In genomic region chr6:55791852-55792496, GRCm38 (mm10) we compare ENCODE assay signal across 11 mouse cellular contexts. TPM values are rescaled to one million over a fixed set of nuclear protein-coding genes. Genes with fewer than 3 reads are reported as not detected.
DNase-seq lines count a peak whose midpoint lies in the region; ATAC-seq and TF ChIP-seq lines count a peak whose summit lies in the region.
"Had no signal": no experiment of that assay in that cellular context is flagged by ENCODE, and none has a peak within 500 bp of the region (broad histone marks: within the 10 kb centered on the region; RNA-seq: fewer than 3 reads in every experiment).

No protein-coding gene starts in this region.

- H3K4me1 ChIP-seq in forebrain, postnatal 0 days (ENCODE audit: insufficient read depth), result peaks cover 21% of the 10 kb centered on the region
- H3K4me1 ChIP-seq in midbrain, postnatal 0 days (ENCODE audit: insufficient read depth, low read length), result no peaks in the 10 kb centered on the region
- no peaks in the 10 kb centered on the region for H3K4me1 ChIP-seq in lung, adult 2 months (ENCODE audit: control insufficient read depth, insufficient read depth, low read length)

- H3K9ac ChIP-seq in forebrain, postnatal 0 days, result peak overlapping the region; percentile 51
- 0 out of 2 replicates have a peak overlapping the region, but pooled peaks have one; percentile 3 for H3K9ac ChIP-seq in midbrain, postnatal 0 days (replicated peaks; ENCODE audit: low read length, poor library complexity, severe bottlenecking)

- H3K27ac ChIP-seq in gastrocnemius, adult 2 months, result peak overlapping the region; percentile 12; the same call in 1 of the 2 replicates
- H3K27ac ChIP-seq in forebrain, postnatal 0 days (ENCODE audit: low read depth, low read length), result peak overlapping the region; percentile 96
- peak overlapping the region; percentile 52 for H3K27ac ChIP-seq in midbrain, postnatal 0 days (ENCODE audit: low read depth, low read length)
- H3K27ac ChIP-seq: limb, embryonic 10.5 days had no signal

- H3K27me3 ChIP-seq in forebrain, postnatal 0 days (ENCODE audit: insufficient read depth, low read length), result no peaks in the 10 kb centered on the region
- no peaks in the 10 kb centered on the region for H3K27me3 ChIP-seq in midbrain, postnatal 0 days (ENCODE audit: insufficient read depth, low read length)

- peak; percentile 77 for ATAC-seq in forebrain, postnatal 0 days
- peak; percentile 74 for ATAC-seq in midbrain, postnatal 0 days (ENCODE audit: low FRiP score)

- WGBS in forebrain, postnatal 0 days, result 3% methylated on average over 6 of the region's 6 CpGs
- WGBS in midbrain, postnatal 0 days, result 7% methylated on average over 6 of the region's 6 CpGs
- WGBS in lung, adult 2 months, result 38% methylated on average over 6 of the region's 6 CpGs

- no peaks in the 10 kb centered on the region for H3K9me3 ChIP-seq in forebrain, postnatal 0 days (ENCODE audit: low read length)
- no peaks in the 10 kb centered on the region for H3K9me3 ChIP-seq in midbrain, postnatal 0 days (ENCODE audit: low read length)
- H3K9me3 ChIP-seq: limb, embryonic 10.5 days had no signal

- H3K4me2 ChIP-seq in forebrain, postnatal 0 days (ENCODE audit: low read depth), result peak overlapping the region; percentile 29
- no peak overlapping the region for H3K4me2 ChIP-seq in midbrain, postnatal 0 days (ENCODE audit: low read depth, low read length, poor library complexity, severe bottlenecking)

- DNase-seq in gastrocnemius, adult 2 months, result no peak
- no peak for DNase-seq in gastrocnemius, postnatal 4 days (ENCODE audit: low spot score in 2 of 2)
- peak; percentile 76 for DNase-seq in R1 (ENCODE audit: low read depth, low spot score)
- DNase-seq in forebrain, postnatal 0 days, result peak; percentile 83
- DNase-seq in midbrain, postnatal 0 days (ENCODE audit: low spot score), result peak; percentile 46
- no peak for DNase-seq in urinary bladder, postnatal 14 days (ENCODE audit: low spot score)
- no peak for DNase-seq in liver
- no peak for DNase-seq in lung, adult 2 months
- DNase-seq: thymus, postnatal 36 days had no signal

- no peaks in the 10 kb centered on the region for H3K36me3 ChIP-seq in forebrain, postnatal 0 days (ENCODE audit: insufficient read depth)
- H3K36me3 ChIP-seq in midbrain, postnatal 0 days (ENCODE audit: insufficient read depth, low read length), result peaks cover 7% of the 10 kb centered on the region; the same call in 1 of the 2 replicates
- H3K36me3 ChIP-seq: limb, embryonic 10.5 days had no signal

- TF ChIP-seq CTCF in gastrocnemius, adult 2 months (IDR thresholded peaks at IDR 0.05), result no peak
- TF ChIP-seq CTCF in forebrain, postnatal 0 days (IDR thresholded peaks at IDR 0.05; ENCODE audit: low read depth), result peak; percentile 48
- TF ChIP-seq CTCF in midbrain, postnatal 0 days (IDR thresholded peaks at IDR 0.05), result peak; percentile 57
- TF ChIP-seq CTCF in lung, adult 2 months (IDR thresholded peaks at IDR 0.05; ENCODE audit: insufficient read depth, low read length), result no peak

- TF ChIP-seq POLR2A in lung, adult 2 months (IDR thresholded peaks at IDR 0.05; ENCODE audit: borderline replicate concordance, extremely low read depth, low read depth, low read length), result no peak

- intact Hi-C loops in gastrocnemius, adult 2 months (cut with DNase I), result no loop called here

- no peak overlapping the region for H3K4me3 ChIP-seq in gastrocnemius, adult 2 months
- H3K4me3 ChIP-seq in forebrain, postnatal 0 days (ENCODE audit: low read depth, low read length), result no peak overlapping the region
- no peak overlapping the region for H3K4me3 ChIP-seq in midbrain, postnatal 0 days (ENCODE audit: low read depth, low read length)
- no peak overlapping the region for H3K4me3 ChIP-seq in lung, adult 2 months (replicated peaks; ENCODE audit: extremely low read depth, low read depth, low read length)
- H3K4me3 ChIP-seq: limb, embryonic 10.5 days had no signal

RNA-seq across cellular contexts. Expression of gene Itprid1, which starts 44.7 kb away (rescaled TPM):
- total RNA-seq in gastrocnemius, adult 2 months (2021), result not detected
- not detected for total RNA-seq in gastrocnemius, postnatal 4 days (2021)
- total RNA-seq in forebrain, postnatal 0 days (2014; rRNA removed), result 0.81 and 1.8 TPM in 2 replicates
- polyA plus RNA-seq in forebrain, postnatal 0 days (2015; fragmentation: Nextera tagmentation; extraction: Ambion mirVana), result 0.36 and 0.79 TPM in 2 replicates
- 0.05 TPM in 1 of 2 replicates, not detected in the other for total RNA-seq in midbrain, postnatal 0 days (2014; rRNA removed)
- 0.06 TPM in 1 of 2 replicates, not detected in the other for polyA plus RNA-seq in midbrain, postnatal 0 days (2015; fragmentation: Nextera tagmentation; extraction: Ambion mirVana)
- 1.9 and 3.0 TPM in 2 replicates for polyA plus RNA-seq in lung, adult 2 months (2012; rRNA removed)
- total RNA-seq: hematopoietic stem cell, adult 5-6 weeks had no signal

Comparison
In these comparisons a context has a peak if more than half of its experiments do, and no peak if none do; other contexts are left out.
1. DNase-seq: peak in R1 (single experiment), forebrain, postnatal 0 days (single experiment) and midbrain, postnatal 0 days (single experiment); none in gastrocnemius, adult 2 months (single experiment), gastrocnemius, postnatal 4 days (0 of 2), urinary bladder, postnatal 14 days (single experiment), liver (single experiment) and lung, adult 2 months (single experiment).
2. H3K27ac ChIP-seq: peak in every context shown above with its lines; median percentile 96 in forebrain, postnatal 0 days; 52 in midbrain, postnatal 0 days; 12 in gastrocnemius, adult 2 months.
3. CTCF ChIP-seq: peak in forebrain, postnatal 0 days (single experiment) and midbrain, postnatal 0 days (single experiment); none in gastrocnemius, adult 2 months (single experiment) and lung, adult 2 months (single experiment).